Mouse (Mus musculus) thymus, adult 18-20 months (tissue): ENCODE data around the gene Slc3a1.

Source experiments
- DNase-seq, 2 experiments: peaks; one replicate each; pipeline ENCODE4 v3.0.0; 2022; ENCODE audit warnings: mixed read lengths in 2 of 2

Slc3a1 gene

DNA sequence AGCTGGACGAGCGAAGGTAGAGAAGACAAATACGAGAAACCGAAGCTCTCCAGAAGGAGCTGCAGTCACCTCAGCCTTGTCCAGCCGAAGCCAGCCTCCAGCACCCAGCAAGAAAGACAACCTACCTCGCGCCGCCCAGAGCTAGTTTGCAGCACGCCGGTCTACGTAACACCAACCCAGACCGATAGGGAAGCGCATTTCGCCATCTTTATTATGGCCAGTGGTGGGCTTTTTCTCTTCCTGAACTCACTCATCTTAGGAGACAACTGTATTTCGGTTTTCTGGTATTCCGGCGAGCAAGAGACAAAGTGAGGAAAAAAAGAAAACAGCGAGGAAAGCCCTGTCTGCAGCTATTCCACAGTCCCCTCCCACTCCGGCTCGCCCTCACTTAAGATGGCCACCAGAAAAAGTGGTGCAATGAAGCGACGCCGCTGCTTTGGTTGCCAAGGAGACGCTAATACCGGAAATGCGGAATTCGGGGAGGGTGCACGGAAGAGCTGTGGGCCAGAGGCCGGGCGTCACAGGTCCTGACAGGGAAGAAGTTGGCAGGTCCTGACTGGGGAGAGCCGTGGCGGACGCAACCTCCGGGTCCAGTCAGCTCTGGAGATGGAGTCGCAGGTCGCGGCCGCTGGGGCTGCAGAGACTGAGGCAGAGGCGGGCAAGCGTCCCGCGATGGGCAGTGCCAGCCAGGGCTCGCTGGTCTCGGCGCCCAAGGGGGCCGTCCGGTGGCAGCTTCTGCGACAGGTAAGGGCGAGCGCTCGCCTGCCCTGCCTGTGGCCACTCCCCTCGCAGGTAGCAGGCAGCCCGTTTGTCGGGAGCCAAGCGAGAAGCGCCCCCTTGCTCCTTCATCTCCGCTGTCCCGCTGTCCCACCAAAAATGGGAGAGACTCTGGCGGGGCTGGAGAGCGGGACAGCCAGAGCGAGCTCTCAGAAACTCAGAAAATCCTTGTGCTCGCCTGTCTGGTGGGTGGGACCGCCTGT, 62.2 kb downstream of the Slc3a1 start, which contains the start of the genes Prepl and Camkmt:
Gene Prepl, minus strand, starts transcription at position 122 of the 980 bp plus-strand sequence.
Gene Camkmt, plus strand, starts transcription at position 433 of the 980 bp plus-strand sequence.
- DNase-seq = peak; percentile 88 to 94

DNA sequence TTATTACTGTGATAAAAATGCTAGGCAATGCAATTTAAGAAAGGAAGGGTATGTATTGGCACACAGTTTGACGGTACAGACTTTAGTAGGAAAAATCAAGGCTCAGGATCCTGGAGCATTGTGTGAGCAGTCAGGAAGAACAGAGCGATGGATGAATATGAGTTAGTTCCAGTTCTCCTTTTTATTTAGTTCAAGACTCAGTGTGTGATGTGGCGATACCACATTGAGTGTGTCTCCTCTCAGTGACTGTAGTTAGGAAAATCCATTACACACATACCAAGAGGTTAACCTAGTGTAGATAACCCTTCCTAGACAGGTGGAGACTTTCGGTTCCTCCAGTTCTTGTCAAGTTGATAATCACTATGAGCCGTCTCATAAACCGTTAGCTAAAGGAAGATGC, 63.6 kb downstream of the Slc3a1 start:
- DNase-seq = no peak

DNA sequence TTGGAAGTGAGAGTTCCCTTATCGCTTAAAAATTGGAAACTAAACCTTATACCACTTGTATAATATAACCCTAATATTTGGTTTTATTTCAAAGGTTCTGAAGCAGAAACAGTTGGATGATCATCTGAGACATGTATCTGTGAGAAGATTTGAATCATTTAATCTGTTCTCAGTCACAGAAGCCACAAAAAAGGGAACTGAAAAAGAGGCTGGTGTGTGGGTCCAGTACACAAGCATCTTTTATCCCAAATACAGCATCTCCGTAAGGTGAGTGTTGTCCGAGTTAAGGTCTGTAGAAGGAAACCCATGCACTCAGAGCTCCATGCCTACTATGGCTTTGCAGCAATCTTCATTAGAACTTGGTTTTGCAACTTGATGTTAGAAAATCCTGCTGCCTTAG, 68.2 kb downstream of the Slc3a1 start:
- DNase-seq = no peak

DNA sequence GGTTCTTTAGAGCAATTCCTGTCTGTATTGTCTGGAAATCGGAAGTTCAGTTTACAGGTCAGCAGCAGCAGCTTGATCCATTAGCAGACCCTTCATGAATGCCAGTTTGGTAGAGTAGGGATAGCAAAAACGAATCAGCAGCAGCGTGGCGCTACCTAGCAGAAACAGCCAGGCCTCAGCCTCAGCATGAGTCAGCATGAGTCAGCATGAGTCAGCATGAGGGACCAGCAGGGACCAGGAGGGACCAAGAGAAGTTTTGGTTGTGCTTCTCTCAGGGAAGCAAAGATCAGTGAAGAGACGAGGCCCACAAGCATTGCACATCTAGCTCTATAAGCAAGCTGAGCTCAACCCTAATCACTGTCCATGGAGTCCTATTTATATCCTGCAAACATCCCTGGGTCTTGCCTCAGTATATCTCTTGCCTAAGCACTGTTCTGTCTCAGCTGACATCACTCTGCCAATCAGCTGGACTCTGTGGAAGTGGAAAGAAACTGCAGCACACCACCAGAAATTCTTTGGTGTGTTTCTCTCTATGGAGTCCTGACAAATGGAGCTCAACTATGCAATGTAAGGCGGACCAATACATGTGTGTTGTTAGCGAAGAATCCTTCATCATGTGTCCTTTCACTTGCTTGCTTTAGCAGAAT, 70.6 kb downstream of the Slc3a1 start:
- DNase-seq = no peak

DNA sequence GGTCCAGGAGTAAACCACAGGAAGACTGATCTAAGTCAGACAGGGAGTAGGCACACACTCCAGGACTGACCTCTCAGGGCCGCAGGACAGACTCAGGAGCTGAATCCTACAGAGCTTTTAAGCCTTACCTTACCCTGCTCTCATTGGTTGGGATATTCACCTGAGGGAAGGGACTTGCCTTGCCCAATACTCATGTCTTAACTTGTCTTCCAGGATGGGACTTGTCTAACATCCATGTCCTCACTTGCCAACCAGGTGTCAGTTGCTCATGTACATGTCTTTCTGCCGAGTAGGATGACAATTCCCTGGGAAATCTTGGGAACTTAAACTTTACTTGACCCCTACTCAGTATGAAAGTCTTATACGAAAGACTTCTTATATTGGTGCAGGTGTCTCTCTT, 72.1 kb downstream of the Slc3a1 start:
- DNase-seq = no peak

DNA sequence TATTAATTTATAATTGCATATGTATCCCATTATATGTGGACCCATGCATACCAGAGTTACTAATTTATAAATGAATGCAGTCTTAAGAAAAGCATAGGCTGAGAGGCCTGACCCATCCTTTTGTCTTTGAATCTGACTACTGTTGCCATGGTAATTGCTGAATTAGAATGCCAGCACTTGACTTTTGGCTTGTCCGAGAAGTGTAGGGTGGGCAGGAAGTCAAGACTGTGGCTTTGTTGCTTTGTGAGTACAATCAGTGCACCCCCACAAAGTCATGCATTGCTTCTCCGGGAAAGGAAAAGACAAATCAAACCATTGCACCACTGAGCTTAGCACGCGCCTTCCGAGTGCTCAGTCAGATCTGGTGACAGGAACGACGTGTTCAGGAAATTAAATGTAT, 73.6 kb downstream of the Slc3a1 start:
- DNase-seq = no peak

DNA sequence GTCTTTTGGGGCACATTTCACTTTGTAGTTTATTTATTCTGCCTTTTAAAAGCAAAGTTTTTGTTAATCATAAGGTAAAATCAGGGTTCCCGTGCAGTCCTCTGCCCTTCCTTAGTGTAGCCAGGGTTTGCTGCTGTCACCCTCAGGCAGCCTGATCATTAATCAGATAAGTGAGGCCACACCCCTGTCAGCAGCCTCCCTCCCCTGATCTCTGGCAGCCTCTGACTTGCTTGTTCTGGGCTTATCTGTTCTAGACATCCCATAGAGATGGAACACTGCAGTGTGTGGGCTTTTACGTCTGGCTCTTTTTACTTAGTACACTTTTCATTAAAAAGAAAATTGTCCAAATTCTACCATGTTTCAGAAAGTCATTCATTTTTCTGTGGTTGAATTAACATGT, 75.1 kb downstream of the Slc3a1 start:
- no peak for DNase-seq

DNA sequence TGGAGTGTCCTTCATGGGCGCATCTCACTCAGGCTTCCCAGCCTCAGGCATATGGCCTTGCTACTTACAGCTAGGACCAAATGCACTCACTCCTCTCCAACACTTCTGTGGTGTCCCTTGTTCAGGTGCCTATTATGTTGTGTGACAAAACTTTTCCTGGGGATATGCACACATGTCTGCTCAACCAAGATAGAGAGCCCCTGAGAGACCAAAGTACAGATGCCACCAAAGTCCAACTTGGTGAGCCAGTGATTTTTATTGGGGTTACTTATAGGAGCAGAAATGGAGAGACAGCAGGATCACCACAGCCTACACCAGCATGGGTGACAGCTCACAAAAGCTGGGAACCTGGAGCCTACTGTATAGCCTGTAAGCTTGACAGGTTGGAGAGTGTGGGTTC, 82.5 kb downstream of the Slc3a1 start:
- DNase-seq = no peak

DNA sequence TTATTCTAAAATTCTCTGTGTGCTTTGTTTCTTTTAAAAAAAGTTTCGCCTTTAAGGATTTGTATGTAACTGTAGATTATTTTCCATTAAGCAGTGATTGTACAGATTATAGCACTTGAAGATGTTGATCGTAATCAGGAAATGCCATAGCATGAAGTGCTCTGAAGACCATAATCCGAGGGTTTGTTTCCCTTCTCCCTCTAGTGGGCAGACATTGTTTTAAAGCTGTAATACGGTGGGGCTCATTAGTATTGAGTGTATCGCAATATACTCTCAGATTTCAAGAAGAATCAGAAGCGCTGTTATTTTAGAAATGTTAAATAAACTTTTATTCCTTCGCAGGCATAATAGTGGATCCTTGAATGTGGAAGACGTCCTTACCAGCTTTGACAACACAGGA, 85.3 kb downstream of the Slc3a1 start:
- DNase-seq = no peak
